Mouse (Mus musculus): ENCODE results near the gene Gdpd3. TPM values are rescaled to one million over a fixed set of nuclear protein-coding genes. Genes with fewer than 3 reads are reported as not detected.
A peak's percentile ranks its signal among the peaks of the same experiment; 100 is the strongest.

Gdpd3 gene
- polyA plus RNA-seq, 2 experiments: 0.27 to 2.0 TPM

DNA sequence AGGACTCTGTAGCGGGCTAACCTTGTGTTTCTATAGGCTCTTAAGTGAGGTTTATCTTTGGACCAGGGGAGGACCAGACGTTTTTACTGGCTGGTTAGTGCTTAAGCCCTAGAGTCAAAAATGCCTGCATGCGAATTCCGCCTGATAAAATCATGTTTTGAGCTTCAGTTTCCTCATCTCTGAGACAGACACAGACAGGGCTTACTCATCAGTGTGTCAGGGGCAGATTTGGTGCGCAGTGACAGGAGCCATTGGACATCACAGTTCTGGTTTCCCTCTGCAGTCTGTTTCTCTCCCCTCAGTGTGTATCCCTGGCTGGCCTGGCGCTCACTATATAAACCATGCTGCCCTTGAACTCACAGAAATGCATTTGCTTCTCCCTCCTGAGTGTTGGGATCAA is 37.0 kb downstream of the Gdpd3 start:
- no peak overlapping the region for H3K4me3 ChIP-seq (ENCODE audit: insufficient read depth in 1 of 2, low read depth in 2 of 2, low read length in 2 of 2)
- no peak overlapping the region for H3K4me2 ChIP-seq (ENCODE audit: low read depth)
- H3K9ac ChIP-seq (replicated peaks): no peak overlapping the region
- peaks cover 8 to 14% of the 10 kb centered on the region in 2 experiments for H3K4me1 ChIP-seq (replicated peaks; ENCODE audit: control insufficient read depth in 2 of 2, insufficient read depth in 2 of 2, low read length in 1 of 2)
- H3K27ac ChIP-seq: no peak overlapping the region
- ATAC-seq (ENCODE audit: insufficient read depth): no peak
- H3K27me3 ChIP-seq (ENCODE audit: control insufficient read depth, insufficient read depth, low read length): no peaks in the 10 kb centered on the region
- DNase-seq (ENCODE audit: low read depth in 3 of 3, low spot score in 3 of 3): no peak
- H3K9me3 ChIP-seq (ENCODE audit: control insufficient read depth, low read length): no peaks in the 10 kb centered on the region
- no peak for TF ChIP-seq CTCF (IDR thresholded peaks at IDR 0.05; ENCODE audit: low read depth)
- TF ChIP-seq EP300 (IDR thresholded peaks at IDR 0.05; ENCODE audit: low read depth): no peak
- 34% methylated on average over 6 of the region's 6 CpGs for WGBS (ENCODE audit: insufficient replicate concordance)
- no peaks in the 10 kb centered on the region; the same call in 1 of the 2 replicates for H3K36me3 ChIP-seq (replicated peaks; ENCODE audit: control insufficient read depth, insufficient read depth, low read depth)

DNA sequence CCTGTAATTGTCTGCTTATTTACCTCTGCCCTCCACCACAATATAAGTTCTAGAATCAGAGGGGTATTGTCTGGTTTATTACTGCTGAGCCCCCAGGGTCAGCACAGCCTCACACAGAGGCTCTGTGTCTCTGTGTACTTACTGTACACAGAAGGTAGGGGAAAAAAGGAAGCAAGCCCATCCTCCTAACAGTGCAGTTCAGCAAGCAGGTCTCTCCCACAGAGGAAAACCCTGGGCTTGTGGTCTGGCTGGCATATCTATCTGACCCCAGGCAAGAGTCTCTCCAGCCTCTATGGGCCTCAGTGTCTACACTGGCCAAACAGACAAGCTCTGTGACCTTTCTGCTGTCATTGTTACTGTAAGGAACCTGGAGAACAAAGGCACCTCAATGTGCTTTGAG is 37.6 kb downstream of the Gdpd3 start:
- TF ChIP-seq EP300 (IDR thresholded peaks at IDR 0.05; ENCODE audit: low read depth) (no peak), CTCF (IDR thresholded peaks at IDR 0.05; ENCODE audit: low read depth) (no peak)
- DNase-seq (ENCODE audit: low read depth in 3 of 3, low spot score in 3 of 3) (no peak), ATAC-seq (ENCODE audit: insufficient read depth) (no peak)
- no peak overlapping the region for H3K9ac ChIP-seq (replicated peaks)
- H3K27me3 ChIP-seq (ENCODE audit: control insufficient read depth, insufficient read depth, low read length): no peaks in the 10 kb centered on the region
- H3K4me1 ChIP-seq (replicated peaks; ENCODE audit: control insufficient read depth in 2 of 2, insufficient read depth in 2 of 2, low read length in 1 of 2): peaks cover 11 to 15% of the 10 kb centered on the region in 2 experiments
- no peak overlapping the region for H3K4me2 ChIP-seq (ENCODE audit: low read depth)
- H3K9me3 ChIP-seq (ENCODE audit: control insufficient read depth, low read length): no peaks in the 10 kb centered on the region
- H3K4me3 ChIP-seq (ENCODE audit: insufficient read depth in 1 of 2, low read depth in 2 of 2, low read length in 2 of 2): no peak overlapping the region
- H3K27ac ChIP-seq: no peak overlapping the region
- H3K36me3 ChIP-seq (replicated peaks; ENCODE audit: control insufficient read depth, insufficient read depth, low read depth): no peaks in the 10 kb centered on the region; the same call in 1 of the 2 replicates

DNA sequence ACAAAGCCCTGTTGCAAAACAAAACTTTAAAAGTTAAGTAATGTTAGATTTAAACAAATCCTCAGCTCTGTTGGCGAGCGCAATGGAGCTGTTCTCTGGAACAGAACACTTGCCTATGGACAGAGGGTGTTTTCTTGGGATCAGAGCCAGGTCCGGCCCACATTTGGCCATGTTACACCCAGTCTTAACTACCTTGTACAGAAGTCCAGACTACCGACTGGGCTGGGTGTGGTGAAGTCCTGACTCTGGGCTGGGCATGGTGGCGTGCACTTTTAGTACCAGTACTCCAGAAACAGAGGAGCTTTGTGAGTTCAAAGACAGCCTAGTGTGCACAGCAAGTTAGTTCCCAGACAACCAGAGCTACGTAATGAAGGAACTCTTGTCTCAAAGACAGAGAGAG is 40.8 kb downstream of the Gdpd3 start:
- 66% methylated on average over 6 of the region's 6 CpGs for WGBS (ENCODE audit: insufficient replicate concordance)
- H3K27ac ChIP-seq: no peak overlapping the region
- ATAC-seq (ENCODE audit: insufficient read depth): no peak
- TF ChIP-seq EP300 (IDR thresholded peaks at IDR 0.05; ENCODE audit: low read depth) (no peak), CTCF (IDR thresholded peaks at IDR 0.05; ENCODE audit: low read depth) (no peak)
- H3K9ac ChIP-seq (replicated peaks): no peak overlapping the region
- no peaks in the 10 kb centered on the region for H3K27me3 ChIP-seq (ENCODE audit: control insufficient read depth, insufficient read depth, low read length)
- H3K4me3 ChIP-seq (ENCODE audit: insufficient read depth in 1 of 2, low read depth in 2 of 2, low read length in 2 of 2): no peak overlapping the region
- no peak for DNase-seq (ENCODE audit: low read depth in 3 of 3, low spot score in 3 of 3)
- peaks cover 7 to 16% of the 10 kb centered on the region in 2 experiments; a peak in 3 of 4 replicates for H3K4me1 ChIP-seq (replicated peaks; ENCODE audit: control insufficient read depth in 2 of 2, insufficient read depth in 2 of 2, low read length in 1 of 2)
- no peaks in the 10 kb centered on the region; the same call in 1 of the 2 replicates for H3K36me3 ChIP-seq (replicated peaks; ENCODE audit: control insufficient read depth, insufficient read depth, low read depth)
- no peak overlapping the region for H3K4me2 ChIP-seq (ENCODE audit: low read depth)
- no peaks in the 10 kb centered on the region for H3K9me3 ChIP-seq (ENCODE audit: control insufficient read depth, low read length)

DNA sequence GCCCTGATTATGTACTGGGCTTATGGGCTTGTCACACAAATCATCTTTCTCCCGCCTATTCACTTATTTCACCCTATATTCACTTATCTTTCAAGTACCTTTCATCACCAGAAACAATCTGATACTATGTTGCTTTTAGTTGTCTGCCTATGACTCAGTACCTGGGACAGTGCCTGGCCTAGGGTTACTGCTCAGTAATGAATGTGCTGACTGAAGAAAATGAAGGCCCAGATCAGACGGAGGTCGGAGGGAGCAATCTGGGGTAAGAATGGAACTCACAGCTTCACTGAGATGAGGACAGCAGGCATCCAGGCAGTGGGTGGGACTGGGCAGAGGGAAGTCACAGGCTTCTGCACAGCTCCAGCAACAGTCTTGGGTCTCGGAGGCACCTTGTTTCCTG is 41.3 kb downstream of the Gdpd3 start:
- H3K9ac ChIP-seq (replicated peaks): no peak overlapping the region
- peaks cover 7 to 16% of the 10 kb centered on the region in 2 experiments; a peak in 3 of 4 replicates for H3K4me1 ChIP-seq (replicated peaks; ENCODE audit: control insufficient read depth in 2 of 2, insufficient read depth in 2 of 2, low read length in 1 of 2)
- ATAC-seq (ENCODE audit: insufficient read depth): no peak
- DNase-seq (ENCODE audit: low read depth in 3 of 3, low spot score in 3 of 3): no peak
- no peaks in the 10 kb centered on the region; the same call in 1 of the 2 replicates for H3K36me3 ChIP-seq (replicated peaks; ENCODE audit: control insufficient read depth, insufficient read depth, low read depth)
- H3K4me2 ChIP-seq (ENCODE audit: low read depth): no peak overlapping the region
- no peaks in the 10 kb centered on the region for H3K9me3 ChIP-seq (ENCODE audit: control insufficient read depth, low read length)
- no peaks in the 10 kb centered on the region for H3K27me3 ChIP-seq (ENCODE audit: control insufficient read depth, insufficient read depth, low read length)
- H3K4me3 ChIP-seq (ENCODE audit: insufficient read depth in 1 of 2, low read depth in 2 of 2, low read length in 2 of 2): no peak overlapping the region
- H3K27ac ChIP-seq: no peak overlapping the region
- TF ChIP-seq CTCF (IDR thresholded peaks at IDR 0.05; ENCODE audit: low read depth) (no peak), EP300 (IDR thresholded peaks at IDR 0.05; ENCODE audit: low read depth) (no peak)
- WGBS (ENCODE audit: insufficient replicate concordance): 66% methylated on average over 4 of the region's 4 CpGs

DNA sequence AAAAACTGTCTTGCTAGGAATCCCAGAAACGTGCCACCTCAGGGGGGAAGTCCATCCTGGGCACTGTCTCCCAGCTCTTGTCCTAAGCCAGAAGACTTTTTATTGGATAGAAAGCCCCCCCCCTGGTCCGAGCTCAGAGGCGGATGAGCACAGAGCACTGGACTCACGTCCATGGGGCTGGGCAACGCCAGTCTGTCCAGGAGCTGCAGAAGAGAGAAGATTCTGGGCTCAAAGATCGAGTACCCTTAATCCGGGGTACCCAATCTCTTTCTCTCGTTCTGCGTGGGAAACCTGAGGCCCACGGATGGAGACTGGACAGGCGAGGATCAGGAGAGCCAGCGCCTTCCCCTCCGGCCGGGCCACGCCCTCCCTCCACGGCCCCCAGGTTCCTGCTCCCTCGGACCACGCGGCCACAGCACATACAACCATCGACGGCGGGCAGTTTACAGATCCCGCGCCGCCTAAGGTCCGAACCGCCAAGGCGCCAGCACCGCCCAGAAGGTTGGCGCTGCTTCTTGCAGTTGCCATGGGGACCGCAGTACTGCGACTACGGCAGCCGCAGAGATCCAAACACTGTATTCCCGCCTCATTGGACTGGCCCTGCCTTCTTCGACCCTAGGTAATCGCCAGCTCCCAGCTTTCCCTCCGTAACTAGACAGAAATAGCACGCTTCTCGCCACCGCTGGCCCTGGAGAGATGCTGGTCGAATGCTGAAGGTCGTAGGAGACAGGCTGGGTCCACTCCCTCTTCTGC is 42.7 kb downstream of the Gdpd3 start:
- Histone ChIP-seq H3K4me2 (ENCODE audit: low read depth) (peak overlapping the region; percentile 75), H3K9me3 (ENCODE audit: control insufficient read depth, low read length) (no peaks in the 10 kb centered on the region), H3K4me1 (replicated peaks; ENCODE audit: control insufficient read depth in 2 of 2, insufficient read depth in 2 of 2, low read length in 1 of 2) (peaks cover 7 to 14% of the 10 kb centered on the region in 2 experiments; a peak in 3 of 4 replicates), H3K4me3 (ENCODE audit: insufficient read depth in 1 of 2, low read depth in 2 of 2, low read length in 2 of 2) (peak overlapping the region; percentile 36 to 56), H3K27ac (peak overlapping the region; percentile 38), H3K9ac (replicated peaks) (peak overlapping the region; percentile 61), H3K36me3 (replicated peaks; ENCODE audit: control insufficient read depth, insufficient read depth, low read depth) (no peaks in the 10 kb centered on the region; the same call in 1 of the 2 replicates), H3K27me3 (ENCODE audit: control insufficient read depth, insufficient read depth, low read length) (no peaks in the 10 kb centered on the region)
- TF ChIP-seq EP300 (IDR thresholded peaks at IDR 0.05; ENCODE audit: low read depth) (no peak), CTCF (IDR thresholded peaks at IDR 0.05; ENCODE audit: low read depth) (peak; percentile 46)
- 2% methylated on average over 42 of the region's 43 CpGs for WGBS (ENCODE audit: insufficient replicate concordance)
- ATAC-seq (ENCODE audit: insufficient read depth): peak; percentile 92
- DNase-seq (ENCODE audit: low read depth in 3 of 3, low spot score in 3 of 3): peak; percentile 72 to 75 (median 73)
